Mouse (Mus musculus): ENCODE results near the gene Ptgis.

DNA sequence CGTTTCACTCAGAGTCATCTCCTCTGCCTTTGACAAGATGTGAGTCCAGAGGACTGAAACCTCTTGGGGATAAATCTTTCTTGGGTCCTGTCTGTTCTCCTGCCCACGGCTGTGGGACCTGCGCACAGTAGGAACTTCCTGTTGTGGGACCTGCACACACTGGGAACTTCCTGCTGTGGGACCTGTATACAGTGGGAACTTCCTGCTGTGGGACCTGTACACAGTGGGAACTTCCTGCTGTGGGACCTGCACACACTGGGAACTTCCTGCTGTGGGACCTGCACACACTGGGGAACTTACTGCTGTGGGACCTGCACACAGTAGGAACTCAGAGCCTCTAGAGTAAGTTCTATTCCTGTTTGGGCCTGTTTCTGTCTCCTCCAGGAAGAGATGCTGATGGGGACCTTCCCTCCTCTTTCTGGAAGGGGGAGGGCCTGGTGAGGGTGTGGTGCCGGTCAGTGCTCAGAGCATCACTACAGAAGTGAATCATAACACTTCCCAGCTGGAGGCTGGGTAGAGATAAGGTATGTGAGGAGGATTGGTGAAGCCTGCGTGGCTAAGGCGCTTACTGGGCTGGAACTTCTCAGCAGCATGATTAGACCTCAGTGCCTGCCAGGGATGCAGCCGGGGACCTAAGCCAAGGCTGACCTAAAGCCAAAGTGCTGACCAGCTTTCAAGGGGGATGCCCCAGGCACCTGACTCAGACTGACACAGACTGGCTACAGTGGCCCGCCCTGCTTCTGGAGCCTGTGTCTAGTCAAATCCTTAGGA lies 22.8 kb upstream of the Ptgis start:
- no peak for TF ChIP-seq CTCF (IDR thresholded peaks at IDR 0.05; ENCODE audit: extremely low read depth, insufficient read length, insufficient replicate concordance, low read depth, low read length)
- TF ChIP-seq POLR2A (IDR thresholded peaks at IDR 0.05; ENCODE audit: low read depth, low read length), result no peak
